Mouse (Mus musculus) E14TG2a.4 (cell line): ENCODE data around the gene Zfp866.

Experiments
- CTCF ChIP-seq: conservative IDR thresholded peaks from 2 replicates; pipeline ENCODE4 v1.5.1; 2014; ENCODE audit warnings: low read length
- NANOG ChIP-seq: IDR thresholded peaks from 2 replicates; pipeline ENCODE4 v1.6.1; 2014; ENCODE audit warnings: borderline replicate concordance, low read length, mixed read lengths
- POU5F1 ChIP-seq: IDR thresholded peaks from 2 replicates; pipeline ENCODE4 v1.6.1; 2014; ENCODE audit warnings: low read length, borderline replicate concordance

DNA sequence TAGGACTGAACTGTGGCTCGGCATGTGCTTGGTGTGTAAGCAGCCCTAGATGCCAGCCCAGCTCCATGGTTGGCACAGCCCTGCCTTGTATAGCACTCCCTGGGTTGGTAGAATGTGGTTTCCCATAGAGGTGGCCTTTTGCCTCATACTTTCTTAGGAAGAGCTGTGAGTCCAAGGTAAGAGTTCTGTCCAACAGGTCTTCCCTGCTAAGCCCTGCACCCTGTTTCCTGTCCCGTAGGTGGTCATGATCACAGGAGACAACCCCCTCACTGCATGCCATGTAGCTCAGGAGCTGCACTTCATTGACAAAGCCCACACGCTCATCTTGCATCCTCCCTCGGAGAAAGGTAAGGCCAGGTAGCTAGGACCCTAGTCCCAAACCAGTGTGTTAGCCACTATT is 10.8 kb upstream of the Zfp866 start:
- no peak for TF ChIP-seq CTCF
- TF ChIP-seq POU5F1 = no peak
- TF ChIP-seq NANOG = no peak
